In the genomic region with DNA sequence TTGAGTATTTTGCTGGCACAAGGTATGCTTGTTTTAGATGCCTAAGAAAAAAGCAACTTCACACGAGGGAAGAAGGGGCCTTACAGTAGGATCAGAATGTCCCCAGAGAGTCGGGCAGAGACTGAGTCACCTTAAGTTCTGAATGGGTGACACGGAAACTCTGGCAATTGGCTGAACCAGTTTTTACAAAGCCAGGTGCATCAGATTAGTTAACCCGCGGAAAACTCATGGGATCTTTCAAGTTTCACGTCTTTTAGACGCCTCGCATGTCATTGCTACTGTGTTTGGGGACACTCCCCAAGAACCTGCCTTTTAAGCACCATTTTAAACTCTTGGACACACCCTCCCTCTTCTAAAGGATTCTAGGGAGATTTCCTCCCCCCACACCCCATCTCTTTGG, we compare ENCODE assay signal across 9 mouse cellular contexts. TPM values are rescaled to one million over a fixed set of nuclear protein-coding genes. Genes with fewer than 3 reads are reported as not detected.
DNase-seq lines count a peak whose midpoint lies in the region; ATAC-seq lines count a peak whose summit lies in the region.
"Had no signal": no experiment of that assay in that cellular context is flagged by ENCODE, and none has a peak within 500 bp of the region (broad histone marks: within the 10 kb centered on the region; RNA-seq: fewer than 3 reads in every experiment).

No protein-coding gene starts in this region.

- DNase-seq in kidney, postnatal 36 days: no peak
- no peak for DNase-seq in gastrocnemius, postnatal 4 days (ENCODE audit: low spot score in 2 of 2)
- no peak for DNase-seq in kidney, postnatal 25 days
- DNase-seq: kidney, postnatal 14 days; lung, adult 18-20 months had no signal

- peak overlapping the region; percentile 63 for H3K4me3 ChIP-seq in kidney, embryonic 15.5 days (replicated peaks)
- H3K4me3 ChIP-seq in embryonic facial prominence, embryonic 12.5 days: peak overlapping the region; percentile 64
- peak overlapping the region; percentile 58 for H3K4me3 ChIP-seq in forebrain, embryonic 15.5 days
- H3K4me3 ChIP-seq in midbrain, embryonic 15.5 days: peak overlapping the region; percentile 53

- peaks cover 24% of the 10 kb centered on the region for H3K4me1 ChIP-seq in kidney, embryonic 15.5 days
- peaks cover 13% of the 10 kb centered on the region for H3K4me1 ChIP-seq in embryonic facial prominence, embryonic 12.5 days
- peaks cover 34% of the 10 kb centered on the region for H3K4me1 ChIP-seq in forebrain, embryonic 15.5 days
- peaks cover 28% of the 10 kb centered on the region for H3K4me1 ChIP-seq in midbrain, embryonic 15.5 days

- H3K36me3 ChIP-seq in kidney, embryonic 15.5 days: no peaks in the 10 kb centered on the region
- no peaks in the 10 kb centered on the region for H3K36me3 ChIP-seq in embryonic facial prominence, embryonic 12.5 days
- no peaks in the 10 kb centered on the region for H3K36me3 ChIP-seq in forebrain, embryonic 15.5 days
- no peaks in the 10 kb centered on the region for H3K36me3 ChIP-seq in midbrain, embryonic 15.5 days (replicated peaks)

- no peak for ATAC-seq in kidney, embryonic 15.5 days (replicated peaks; ENCODE audit: low FRiP score)
- no peak for ATAC-seq in embryonic facial prominence, embryonic 12.5 days (ENCODE audit: insufficient number of reproducible peaks, insufficient read depth, low FRiP score, low TSS enrichment)
- no peak for ATAC-seq in forebrain, embryonic 15.5 days (replicated peaks)
- no peak for ATAC-seq in midbrain, embryonic 15.5 days (replicated peaks)

- H3K27me3 ChIP-seq in kidney, embryonic 15.5 days: peaks cover 29% of the 10 kb centered on the region
- H3K27me3 ChIP-seq in embryonic facial prominence, embryonic 12.5 days: peaks cover 15% of the 10 kb centered on the region; the same call in 1 of the 2 replicates
- no peaks in the 10 kb centered on the region for H3K27me3 ChIP-seq in forebrain, embryonic 15.5 days
- H3K27me3 ChIP-seq in midbrain, embryonic 15.5 days (replicated peaks): 0 out of 2 replicates have a peak, but pooled peaks cover 4% of the 10 kb centered on the region

- H3K9me3 ChIP-seq in kidney, embryonic 15.5 days (replicated peaks): no peaks in the 10 kb centered on the region
- no peaks in the 10 kb centered on the region for H3K9me3 ChIP-seq in embryonic facial prominence, embryonic 12.5 days
- no peaks in the 10 kb centered on the region for H3K9me3 ChIP-seq in forebrain, embryonic 15.5 days
- no peaks in the 10 kb centered on the region for H3K9me3 ChIP-seq in midbrain, embryonic 15.5 days

- H3K9ac ChIP-seq in kidney, embryonic 15.5 days: no peak overlapping the region
- H3K9ac ChIP-seq in embryonic facial prominence, embryonic 12.5 days: no peak overlapping the region
- H3K9ac ChIP-seq in forebrain, embryonic 15.5 days (replicated peaks): peak overlapping the region; percentile 82
- peak overlapping the region; percentile 61; the same call in 1 of the 2 replicates for H3K9ac ChIP-seq in midbrain, embryonic 15.5 days

- no peak overlapping the region for H3K4me2 ChIP-seq in kidney, embryonic 15.5 days
- peak overlapping the region; percentile 94 for H3K4me2 ChIP-seq in embryonic facial prominence, embryonic 12.5 days (replicated peaks)
- H3K4me2 ChIP-seq in forebrain, embryonic 15.5 days (replicated peaks): peak overlapping the region; percentile 60
- peak overlapping the region; percentile 59 for H3K4me2 ChIP-seq in midbrain, embryonic 15.5 days

- no peak overlapping the region for H3K27ac ChIP-seq in kidney, embryonic 15.5 days
- H3K27ac ChIP-seq in embryonic facial prominence, embryonic 12.5 days: no peak overlapping the region
- H3K27ac ChIP-seq in forebrain, embryonic 15.5 days (replicated peaks): peak overlapping the region; percentile 75
- no peak overlapping the region for H3K27ac ChIP-seq in midbrain, embryonic 15.5 days

- WGBS in kidney, embryonic 15.5 days: 32% methylated on average over 8 of the region's 8 CpGs
- WGBS in embryonic facial prominence, embryonic 12.5 days: 20% methylated on average over 8 of the region's 8 CpGs
- WGBS in forebrain, embryonic 15.5 days: 12% methylated on average over 8 of the region's 8 CpGs
- 18% methylated on average over 8 of the region's 8 CpGs for WGBS in midbrain, embryonic 15.5 days

RNA-seq across cellular contexts. Expression of a gene that starts 1.3 kb away (rescaled TPM):
- polyA plus RNA-seq in kidney, embryonic 15.5 days (2015; fragmentation: Nextera tagmentation; extraction: Ambion mirVana): 7.0 and 9.5 TPM in 2 replicates
- polyA plus RNA-seq in embryonic facial prominence, embryonic 12.5 days (2016; fragmentation: Nextera tagmentation; extraction: Ambion mirVana): 18.4 and 20.7 TPM in 2 replicates
- 72.3 and 78.0 TPM in 2 replicates for polyA plus RNA-seq in forebrain, embryonic 15.5 days (2015; fragmentation: Nextera tagmentation; extraction: Ambion mirVana)
- polyA plus RNA-seq in midbrain, embryonic 15.5 days (2015; fragmentation: Nextera tagmentation; extraction: Ambion mirVana): 28.5 and 33.0 TPM in 2 replicates
- total RNA-seq in gastrocnemius, postnatal 4 days (2021): under 1 TPM; 0.71 to 0.96 TPM

Comparison
In these comparisons a context has a peak if more than half of its experiments do, and no peak if none do; other contexts are left out.
1. H3K9ac ChIP-seq: peak in forebrain, embryonic 15.5 days (single experiment) and midbrain, embryonic 15.5 days (single experiment); none in kidney, embryonic 15.5 days (single experiment) and embryonic facial prominence, embryonic 12.5 days (single experiment).
2. Peak in every context shown above with its lines, with median percentiles within 50 percentile points of each other: H3K4me3 ChIP-seq.